Mouse (Mus musculus): ENCODE measurements at regions not wholly inside any gene's neighbourhood (a gene's known extent, or its start where the extent isn't known, plus 50 kb on each side); places are given as distances from the start of the nearest gene placed in this dataset.

- TF ChIP-seq POLR2A (IDR thresholded peaks at IDR 0.05; ENCODE audit: insufficient read depth, low read depth, low read length) (no peak), CTCF (IDR thresholded peaks at IDR 0.05; ENCODE audit: insufficient read depth, low read depth, low read length) (no peak)
These were observed 179.9 kb upstream of the Rreb1 start for GRCm38 (mm10) chr13:37598165-37598775.

Data from olfactory bulb, adult 2 months (tissue).